ENCODE assay signal across 21 mouse cellular contexts in genomic region chr4:41208050-41208449, GRCm38 (mm10).
"Had no signal": no experiment of that assay in that cellular context is flagged by ENCODE, and none has a peak within 500 bp of the region (broad histone marks: within the 10 kb centered on the region; RNA-seq: fewer than 3 reads in every experiment).

No protein-coding gene starts in this region.

- H3K9me3 ChIP-seq: limb, embryonic 12.5 days; limb, embryonic 15.5 days; liver, embryonic 12.5 days; liver, embryonic 15.5 days; lung, embryonic 15.5 days; megakaryocyte, embryonic 14.5 days; midbrain, embryonic 10.5 days; midbrain, embryonic 13.5 days; neural tube, embryonic 13.5 days; stomach, embryonic 15.5 days had no signal

- ATAC-seq: intestine, postnatal 0 days; liver, embryonic 12.5 days; midbrain, embryonic 13.5 days; midbrain, embryonic 16.5 days had no signal

- H3K4me1 ChIP-seq: limb, embryonic 12.5 days; limb, embryonic 15.5 days; liver, embryonic 12.5 days; liver, embryonic 15.5 days; lung, embryonic 15.5 days; midbrain, embryonic 10.5 days; midbrain, embryonic 13.5 days; neural tube, embryonic 13.5 days; stomach, embryonic 15.5 days had no signal

- H3K4me2 ChIP-seq: limb, embryonic 12.5 days; limb, embryonic 15.5 days; liver, embryonic 12.5 days; liver, embryonic 15.5 days; lung, embryonic 15.5 days; midbrain, embryonic 13.5 days; neural tube, embryonic 13.5 days; stomach, embryonic 15.5 days had no signal

- DNase-seq: kidney, adult 2 months; kidney, postnatal 25 days; left cerebral cortex, postnatal 4 days; retina, postnatal 1 day; right cerebral cortex, postnatal 25 days; spleen, adult 18-20 months; thymus, postnatal 36 days had no signal

- H3K27ac ChIP-seq: kidney, postnatal 0 days; limb, embryonic 12.5 days; limb, embryonic 15.5 days; liver, embryonic 12.5 days; liver, embryonic 15.5 days; lung, embryonic 15.5 days; midbrain, embryonic 10.5 days; midbrain, embryonic 13.5 days; neural tube, embryonic 13.5 days; stomach, embryonic 15.5 days had no signal

- H3K4me3 ChIP-seq: limb, embryonic 12.5 days; limb, embryonic 15.5 days; liver, embryonic 12.5 days; liver, embryonic 15.5 days; lung, embryonic 15.5 days; megakaryocyte, embryonic 14.5 days; midbrain, embryonic 10.5 days; midbrain, embryonic 13.5 days; myocyte; neural tube, embryonic 13.5 days; stomach, embryonic 15.5 days had no signal

- H3K9ac ChIP-seq: limb, embryonic 12.5 days; limb, embryonic 15.5 days; liver, embryonic 12.5 days; liver, embryonic 15.5 days; lung, embryonic 15.5 days; midbrain, embryonic 13.5 days; neural tube, embryonic 13.5 days; stomach, embryonic 15.5 days had no signal

- H3K27me3 ChIP-seq: limb, embryonic 12.5 days; limb, embryonic 15.5 days; liver, embryonic 12.5 days; liver, embryonic 15.5 days; lung, embryonic 15.5 days; megakaryocyte, embryonic 14.5 days; midbrain, embryonic 13.5 days; neural tube, embryonic 13.5 days; stomach, embryonic 15.5 days had no signal
